Mouse (Mus musculus): ENCODE measurements around the gene Olfr628. TPM values are rescaled to one million over a fixed set of nuclear protein-coding genes. Genes with fewer than 3 reads are reported as not detected.
"Not testable (repeated sequence)": the region's sequence is repeated elsewhere in the genome, so short reads cannot be mapped to it uniquely, and the experiment has no call there.

The Olfr628 gene
- total RNA-seq (2015) = not detected in 2 replicates
- total RNA-seq (2017) = not detected in 2 replicates

- no peak for ATAC-seq (replicated peaks; ENCODE audit: poor library complexity)
These were observed at the start of gene Olfr628 for GRCm38 (mm10) chr7:103730074-103730473. TSS of gene Olfr628 (plus strand) at chr7:103730374.

DNA sequence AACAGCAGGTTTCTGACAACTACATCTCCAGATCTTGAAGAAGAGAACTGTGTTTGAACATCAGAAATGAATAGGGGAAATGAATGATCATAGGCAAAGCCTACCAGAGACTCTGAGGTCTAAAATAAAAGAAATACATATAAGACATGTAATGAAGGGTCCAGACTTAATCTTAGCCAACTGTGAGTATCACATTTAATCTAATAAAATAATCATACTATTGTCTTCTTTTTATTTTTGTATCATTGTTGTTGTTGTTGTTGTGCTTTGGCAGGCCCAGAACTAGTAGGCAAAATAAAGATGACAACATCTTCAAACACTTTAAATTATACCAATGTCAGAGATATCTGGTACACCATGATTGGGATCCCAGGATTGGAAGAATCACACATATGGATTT, 47.8 kb upstream of the Olfr628 start, which contains the start of gene Olfr625-ps1:
Olfr625-ps1 (plus strand) TSS at position 301 of the 400 bp plus-strand sequence.
- ATAC-seq (replicated peaks; ENCODE audit: poor library complexity) = no peak

GRCm38 (mm10) chr7:103699469-103699868, 30.7 kb upstream of the Olfr628 start:
- ATAC-seq (replicated peaks; ENCODE audit: poor library complexity) = no peak

DNA sequence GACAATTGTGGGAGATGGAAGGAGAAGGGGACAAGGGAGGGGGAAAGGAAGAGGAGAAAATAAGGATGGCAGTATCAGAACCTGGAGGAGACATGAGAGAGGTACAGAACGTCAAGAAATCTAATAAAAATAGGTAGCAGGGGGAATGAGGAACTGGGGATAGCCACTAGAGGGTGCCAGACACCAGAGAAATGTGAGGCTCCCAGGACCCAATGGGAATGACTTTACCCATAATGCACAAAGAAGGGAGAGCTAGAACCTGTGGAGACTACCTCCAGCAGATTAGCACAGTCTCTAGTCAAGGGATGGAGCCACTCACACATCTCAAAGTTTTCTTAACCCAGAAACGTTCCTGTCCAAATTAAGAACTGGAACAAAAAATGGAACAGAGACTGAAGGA, 18.1 kb upstream of the Olfr628 start:
- ATAC-seq (replicated peaks; ENCODE audit: poor library complexity) = peak; percentile 92

DNA sequence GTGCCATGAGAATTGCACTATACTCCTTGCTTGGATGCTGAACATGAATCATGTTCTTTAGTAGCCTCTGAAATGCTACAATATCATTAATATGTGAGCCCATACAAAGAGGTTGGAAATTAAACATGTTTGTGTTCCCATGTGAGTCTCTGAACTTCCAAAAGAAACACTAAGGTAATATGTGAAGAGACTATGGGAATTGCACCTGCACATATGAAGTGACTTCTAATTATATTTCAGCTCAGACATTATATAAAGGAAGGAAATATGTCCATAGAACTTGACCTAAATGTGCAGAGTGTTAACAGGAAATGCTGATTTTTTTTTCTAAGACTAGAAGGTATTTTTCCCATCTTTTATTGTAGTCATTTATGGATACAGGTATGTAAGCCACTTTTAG, 15.8 kb upstream of the Olfr628 start, which contains the start of gene Olfr243:
Olfr243 (plus strand) TSS at position 301 of the 400 bp plus-strand sequence.
- no peak for ATAC-seq (replicated peaks; ENCODE audit: poor library complexity)

- not testable (repeated sequence) for ATAC-seq (replicated peaks; ENCODE audit: poor library complexity)
These were observed 13.8 kb upstream of the Olfr628 start for GRCm38 (mm10) chr7:103716398-103716797.

DNA sequence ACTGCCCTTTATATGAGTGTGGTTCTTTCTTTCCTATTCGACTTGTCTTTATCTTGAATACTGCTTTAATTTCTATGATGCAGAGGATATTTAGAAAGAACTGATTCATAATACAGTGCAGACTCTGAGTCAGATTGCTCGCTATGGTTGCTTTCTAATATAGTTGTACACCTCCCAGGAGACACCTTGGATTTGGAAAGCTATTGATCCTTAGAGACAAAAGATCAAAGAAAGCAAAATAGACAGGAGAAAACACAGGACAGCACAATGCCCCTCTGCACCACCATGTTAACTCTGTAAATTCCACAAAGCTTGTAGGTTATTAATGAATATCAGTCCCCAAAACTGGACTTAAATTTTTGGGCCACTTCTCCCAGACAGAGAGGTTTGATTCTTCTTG, 14.7 kb downstream of the Olfr628 start, which contains the start of gene Olfr629:
Olfr629 (minus strand) TSS at position 101 of the 400 bp plus-strand sequence.
- no peak for ATAC-seq (replicated peaks; ENCODE audit: poor library complexity)

DNA sequence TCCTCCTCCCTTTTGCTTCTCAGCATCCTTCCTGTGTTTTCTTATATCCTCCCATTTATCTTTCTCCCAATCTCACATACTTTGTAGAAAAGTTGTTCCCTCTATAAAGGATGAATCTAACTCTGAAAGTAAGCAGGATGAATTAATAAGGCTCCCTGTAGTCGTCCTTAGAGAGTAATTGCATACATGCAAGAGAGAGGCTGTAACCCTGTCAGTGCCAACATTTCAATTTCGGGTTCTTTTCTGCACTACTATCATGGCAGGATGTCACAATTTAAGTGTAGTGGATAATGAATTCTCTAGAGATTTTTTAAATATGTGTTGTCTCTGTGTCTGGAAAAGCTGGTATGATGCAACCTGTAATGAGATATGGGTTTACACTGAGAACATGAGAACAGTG, 27.1 kb downstream of the Olfr628 start, which contains the start of gene Olfr630:
Olfr630 (minus strand) TSS at position 101 of the 400 bp plus-strand sequence.
- ATAC-seq (replicated peaks; ENCODE audit: poor library complexity) = no peak

DNA sequence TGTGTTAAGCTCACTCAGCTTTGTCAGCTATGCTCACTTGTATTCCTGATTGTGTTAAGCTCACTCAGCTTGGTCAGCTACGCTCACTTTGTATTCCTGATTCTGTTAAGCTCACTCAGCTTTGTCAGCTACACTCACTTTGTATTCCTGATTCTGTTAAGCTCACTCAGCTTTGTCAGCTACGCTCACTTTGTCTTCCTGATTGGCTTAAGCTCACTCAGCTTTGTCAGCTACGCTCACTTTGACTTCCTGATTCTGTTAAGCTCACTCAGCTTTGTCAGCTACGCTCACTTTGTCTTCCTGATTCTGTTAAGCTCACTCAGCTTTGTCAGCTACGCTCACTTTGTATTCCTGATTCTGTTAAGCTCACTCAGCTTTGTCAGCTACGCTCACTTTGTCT, 32.0 kb downstream of the Olfr628 start:
- not testable (repeated sequence) for ATAC-seq (replicated peaks; ENCODE audit: poor library complexity)

DNA sequence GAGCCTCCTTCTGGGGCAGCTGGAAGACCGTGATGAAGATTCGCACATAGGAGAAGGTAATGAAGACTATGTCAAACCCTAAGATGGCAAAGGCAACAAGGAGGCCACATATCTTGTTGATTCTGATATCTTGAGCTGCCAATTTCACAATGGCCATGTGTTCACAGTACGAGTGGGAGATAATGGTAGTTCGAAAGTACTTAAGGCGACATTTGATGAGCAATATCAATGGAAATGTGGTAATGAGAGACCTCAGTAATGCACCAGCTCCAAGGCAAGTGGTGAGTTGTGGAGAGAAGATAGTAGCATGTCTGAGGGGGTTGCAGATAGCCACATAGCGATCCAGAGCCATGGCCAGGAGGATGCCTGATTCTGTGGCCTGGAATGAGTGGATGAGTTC, 37.5 kb downstream of the Olfr628 start:
- peak; percentile 87 for ATAC-seq (replicated peaks; ENCODE audit: poor library complexity)

- no peak for ATAC-seq (replicated peaks; ENCODE audit: poor library complexity)
These were observed 41.3 kb downstream of the Olfr628 start, which contains the start of gene Olfr69 for GRCm38 (mm10) chr7:103771494-103771893. TSS of gene Olfr69 (minus strand) at chr7:103771594.

- ATAC-seq (replicated peaks; ENCODE audit: poor library complexity) = peak; percentile 69
These were observed 47.5 kb downstream of the Olfr628 start for GRCm38 (mm10) chr7:103777652-103778051.

- ATAC-seq (replicated peaks; ENCODE audit: poor library complexity) = no peak
These were observed 49.4 kb downstream of the Olfr628 start, which contains the start of gene Olfr68 for GRCm38 (mm10) chr7:103779598-103779997. TSS of gene Olfr68 (minus strand) at chr7:103779698.

Other genes with a start within 250 kb of the Olfr628 start
Only the 30 nearest of the 33 such genes appear.
- gene Olfr611, start 209.5 kb upstream of the Olfr628 start, total RNA-seq (2015) = not detected in 2 replicates
- not detected in 2 replicates for gene Olfr611, start 209.5 kb upstream of the Olfr628 start, total RNA-seq (2017)
- gene Olfr612, start 187.7 kb upstream of the Olfr628 start, total RNA-seq (2015) = not detected in 2 replicates
- not detected in 2 replicates for gene Olfr612, start 187.7 kb upstream of the Olfr628 start, total RNA-seq (2017)
- not detected in 2 replicates for gene Olfr613, start 182.3 kb upstream of the Olfr628 start, total RNA-seq (2015)
- gene Olfr613, start 182.3 kb upstream of the Olfr628 start, total RNA-seq (2017) = not detected in 2 replicates
- not detected in 2 replicates for gene Olfr615, start 174.3 kb upstream of the Olfr628 start, total RNA-seq (2015)
- gene Olfr615, start 174.3 kb upstream of the Olfr628 start, total RNA-seq (2017) = not detected in 2 replicates
- not detected in 2 replicates for gene Olfr616, start 161.2 kb upstream of the Olfr628 start, total RNA-seq (2015)
- gene Olfr616, start 161.2 kb upstream of the Olfr628 start, total RNA-seq (2017) = not detected in 2 replicates
- not detected in 2 replicates for gene Olfr617, start 157.3 kb upstream of the Olfr628 start, total RNA-seq (2015)
- not detected in 2 replicates for gene Olfr617, start 157.3 kb upstream of the Olfr628 start, total RNA-seq (2017)
- gene Olfr618, start 140.3 kb upstream of the Olfr628 start, total RNA-seq (2015) = not detected in 2 replicates
- gene Olfr618, start 140.3 kb upstream of the Olfr628 start, total RNA-seq (2017) = not detected in 2 replicates
- gene Olfr619, start 129.8 kb upstream of the Olfr628 start, total RNA-seq (2015) = not detected in 2 replicates
- not detected in 2 replicates for gene Olfr619, start 129.8 kb upstream of the Olfr628 start, total RNA-seq (2017)
- gene Olfr620, start 117.8 kb upstream of the Olfr628 start, total RNA-seq (2015) = not detected in 2 replicates
- not detected in 2 replicates for gene Olfr620, start 117.8 kb upstream of the Olfr628 start, total RNA-seq (2017)
- gene Olfr622, start 87.7 kb upstream of the Olfr628 start, total RNA-seq (2015) = not detected in 2 replicates
- not detected in 2 replicates for gene Olfr622, start 87.7 kb upstream of the Olfr628 start, total RNA-seq (2017)
- not detected in 2 replicates for gene Olfr623, start 66.7 kb upstream of the Olfr628 start, total RNA-seq (2015)
- gene Olfr623, start 66.7 kb upstream of the Olfr628 start, total RNA-seq (2017) = not detected in 2 replicates
- gene Olfr624, start 59.2 kb upstream of the Olfr628 start, total RNA-seq (2015) = 0.02 TPM in 1 of 2 replicates, not detected in the other
- gene Olfr624, start 59.2 kb upstream of the Olfr628 start, total RNA-seq (2017) = 0.12 TPM in 1 of 2 replicates, not detected in the other
- gene Olfr625-ps1, start 47.7 kb upstream of the Olfr628 start, total RNA-seq (2015) = not detected in 2 replicates
- not detected in 2 replicates for gene Olfr625-ps1, start 47.7 kb upstream of the Olfr628 start, total RNA-seq (2017)
- not detected in 2 replicates for gene Olfr243, start 15.7 kb upstream of the Olfr628 start, total RNA-seq (2015)
- gene Olfr243, start 15.7 kb upstream of the Olfr628 start, total RNA-seq (2017) = not detected in 2 replicates
- not detected in 2 replicates for gene Olfr629, start 14.6 kb downstream of the Olfr628 start, total RNA-seq (2015)
- not detected in 2 replicates for gene Olfr629, start 14.6 kb downstream of the Olfr628 start, total RNA-seq (2017)
- gene Olfr630, start 27.0 kb downstream of the Olfr628 start, total RNA-seq (2015) = not detected in 2 replicates
- gene Olfr630, start 27.0 kb downstream of the Olfr628 start, total RNA-seq (2017) = not detected in 2 replicates
- not detected in 2 replicates for gene Olfr69, start 41.2 kb downstream of the Olfr628 start, total RNA-seq (2015)
- not detected in 2 replicates for gene Olfr69, start 41.2 kb downstream of the Olfr628 start, total RNA-seq (2017)
- gene Olfr68, start 49.3 kb downstream of the Olfr628 start, total RNA-seq (2015) = not detected in 2 replicates
- not detected in 2 replicates for gene Olfr68, start 49.3 kb downstream of the Olfr628 start, total RNA-seq (2017)
- gene Olfr67, start 61.4 kb downstream of the Olfr628 start, total RNA-seq (2015) = not detected in 2 replicates
- not detected in 2 replicates for gene Olfr67, start 61.4 kb downstream of the Olfr628 start, total RNA-seq (2017)
- 16.9 and 36.5 TPM in 2 replicates for gene Hbb-bt, start 83.6 kb downstream of the Olfr628 start, total RNA-seq (2015)
- 0.71 and 3.5 TPM in 2 replicates for gene Hbb-bt, start 83.6 kb downstream of the Olfr628 start, total RNA-seq (2017)
- gene Hbb-bs, start 97.7 kb downstream of the Olfr628 start, total RNA-seq (2015) = 25.1 and 66.9 TPM in 2 replicates
- gene Hbb-bs, start 97.7 kb downstream of the Olfr628 start, total RNA-seq (2017) = 7.5 and 24.0 TPM in 2 replicates
- not detected in 2 replicates for gene Hbb-bh2, start 110.1 kb downstream of the Olfr628 start, total RNA-seq (2015)
- not detected in 2 replicates for gene Hbb-bh2, start 110.1 kb downstream of the Olfr628 start, total RNA-seq (2017)
- gene Hbb-bh1, start 112.8 kb downstream of the Olfr628 start, total RNA-seq (2015) = not detected in 2 replicates
- not detected in 2 replicates for gene Hbb-bh1, start 112.8 kb downstream of the Olfr628 start, total RNA-seq (2017)
- gene Hbb-y, start 122.8 kb downstream of the Olfr628 start, total RNA-seq (2015) = not detected in 2 replicates
- gene Hbb-y, start 122.8 kb downstream of the Olfr628 start, total RNA-seq (2017) = not detected in 2 replicates
- not detected in 2 replicates for gene Olfr66, start 155.9 kb downstream of the Olfr628 start, total RNA-seq (2015)
- not detected in 2 replicates for gene Olfr66, start 155.9 kb downstream of the Olfr628 start, total RNA-seq (2017)
- not detected in 2 replicates for gene Olfr64, start 164.1 kb downstream of the Olfr628 start, total RNA-seq (2015)
- not detected in 2 replicates for gene Olfr64, start 164.1 kb downstream of the Olfr628 start, total RNA-seq (2017)
- gene Olfr65, start 173.1 kb downstream of the Olfr628 start, total RNA-seq (2015) = not detected in 2 replicates
- gene Olfr65, start 173.1 kb downstream of the Olfr628 start, total RNA-seq (2017) = not detected in 2 replicates
- not detected in 2 replicates for gene Olfr631, start 198.5 kb downstream of the Olfr628 start, total RNA-seq (2015)
- not detected in 2 replicates for gene Olfr631, start 198.5 kb downstream of the Olfr628 start, total RNA-seq (2017)
- not detected in 2 replicates for gene Olfr632, start 204.0 kb downstream of the Olfr628 start, total RNA-seq (2015)
- not detected in 2 replicates for gene Olfr632, start 204.0 kb downstream of the Olfr628 start, total RNA-seq (2017)
- gene Olfr633, start 214.1 kb downstream of the Olfr628 start, total RNA-seq (2015) = not detected in 2 replicates
- not detected in 2 replicates for gene Olfr633, start 214.1 kb downstream of the Olfr628 start, total RNA-seq (2017)